Mouse (Mus musculus): ENCODE measurements around the gene Tcf25.

Tcf25 gene

DNA sequence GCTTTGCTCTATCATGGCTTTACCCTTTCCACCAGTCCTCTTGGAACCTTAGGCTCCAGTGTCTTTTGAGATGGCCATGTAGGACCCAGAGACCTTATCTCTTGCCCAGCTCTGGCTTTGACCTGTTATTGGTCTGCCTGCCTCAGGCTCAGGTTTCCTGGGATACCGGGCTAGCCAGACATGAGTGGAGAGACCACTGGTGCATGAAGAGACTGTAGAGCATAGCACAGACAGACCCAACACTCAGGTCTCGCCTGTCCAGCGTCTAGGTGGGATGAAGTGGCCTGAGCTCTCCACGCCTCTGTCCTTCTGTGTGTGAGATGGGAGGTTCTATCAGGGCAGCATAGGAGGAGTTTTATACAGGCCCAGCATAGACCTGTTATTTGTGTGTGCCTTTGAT is 24.5 kb upstream of the Tcf25 start:
- DNase-seq (ENCODE audit: low read depth) = no peak

DNA sequence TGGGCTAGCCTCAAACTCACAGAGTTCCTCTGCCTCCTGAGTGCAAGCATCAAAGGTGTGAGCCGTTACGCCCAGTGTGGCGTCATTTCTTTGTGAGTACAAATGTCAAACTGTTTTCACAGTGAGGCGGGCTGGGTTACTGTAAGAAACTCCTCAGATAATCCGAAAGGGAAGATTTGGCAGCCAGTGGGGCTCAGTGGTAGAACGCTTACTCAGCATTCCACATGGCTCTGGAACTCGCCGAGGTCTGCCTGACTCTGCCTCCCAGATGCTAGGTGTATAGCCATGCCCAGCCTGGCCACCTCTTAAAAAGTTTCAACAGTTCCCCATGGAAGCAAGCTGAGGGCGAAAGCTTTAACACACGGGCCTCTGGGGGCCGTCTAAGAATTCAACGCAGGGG is 21.4 kb upstream of the Tcf25 start:
- DNase-seq (ENCODE audit: low read depth) = no peak

DNA sequence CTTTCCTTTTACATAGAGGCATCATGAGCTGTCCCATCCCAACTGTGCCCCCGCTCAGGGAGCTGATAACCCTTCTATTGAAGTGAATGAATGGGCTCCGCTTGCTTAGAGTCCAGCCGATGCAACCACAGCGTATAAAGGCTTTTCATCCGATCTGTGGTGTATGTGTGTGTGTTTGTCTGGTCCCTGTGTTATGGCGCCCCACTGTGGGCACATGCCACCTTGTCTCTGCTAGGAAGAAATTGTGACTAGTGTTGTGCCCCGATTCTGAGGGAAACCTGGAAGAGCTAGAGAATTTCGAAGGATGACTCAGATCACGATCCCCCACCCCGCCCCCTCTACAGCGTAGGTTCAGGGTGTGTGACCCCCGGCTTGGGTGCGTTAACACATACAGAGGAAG is 20.8 kb upstream of the Tcf25 start:
- peak; percentile 36 for DNase-seq (ENCODE audit: low read depth)

DNA sequence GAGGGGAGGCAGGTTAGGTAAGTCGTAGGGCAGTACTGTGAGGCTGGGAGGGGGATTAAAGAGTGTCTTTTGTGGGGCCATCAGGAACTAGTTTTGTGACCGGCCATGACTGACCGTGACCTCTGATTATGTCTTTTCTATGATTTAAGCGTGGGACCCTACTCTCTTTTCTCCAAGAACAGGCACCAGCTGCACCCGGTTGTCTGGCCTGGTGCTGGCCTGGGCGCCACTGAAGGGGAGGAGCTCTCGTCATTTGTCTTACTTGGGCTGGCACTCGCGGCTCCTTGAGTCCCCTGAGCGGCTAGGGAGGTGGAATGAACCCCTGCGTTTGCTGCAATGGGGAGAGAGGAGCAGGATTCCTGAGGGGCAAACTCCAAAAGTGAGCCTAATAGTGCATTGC is 20.3 kb upstream of the Tcf25 start:
- no peak for DNase-seq (ENCODE audit: low read depth)

DNA sequence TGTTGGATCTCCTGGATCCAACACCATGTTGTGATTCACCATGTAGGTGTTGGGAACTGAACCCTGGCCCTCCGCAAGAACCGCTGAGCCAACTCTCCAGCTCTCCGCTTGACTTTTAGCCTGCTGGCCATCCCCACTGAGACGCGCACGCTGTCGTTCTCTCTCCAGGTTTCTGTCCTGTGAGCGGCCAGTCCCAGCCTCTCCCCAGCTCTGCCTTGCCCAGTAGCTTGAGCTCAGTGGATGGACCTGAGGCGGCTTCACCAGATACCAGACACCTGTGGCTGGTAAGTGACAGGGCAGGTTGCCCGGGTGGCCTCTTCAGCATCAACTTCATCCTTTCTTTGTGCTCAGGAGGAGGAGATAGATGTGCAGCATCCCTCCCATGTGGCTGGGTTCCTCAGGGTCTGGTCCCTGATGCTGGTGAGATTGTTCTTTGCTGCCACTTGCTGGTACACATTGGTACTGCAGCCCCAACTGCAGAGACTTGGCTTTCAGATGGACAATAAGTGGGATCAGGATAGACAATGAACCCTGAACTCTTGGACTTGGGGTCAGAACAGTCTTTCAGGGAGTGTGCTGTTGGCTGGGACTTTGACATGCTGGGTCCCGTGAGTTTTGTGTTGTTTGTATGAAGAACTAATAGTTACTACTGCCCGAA is 12.3 kb upstream of the Tcf25 start:
- peak; percentile 87 for DNase-seq (ENCODE audit: low read depth)

DNA sequence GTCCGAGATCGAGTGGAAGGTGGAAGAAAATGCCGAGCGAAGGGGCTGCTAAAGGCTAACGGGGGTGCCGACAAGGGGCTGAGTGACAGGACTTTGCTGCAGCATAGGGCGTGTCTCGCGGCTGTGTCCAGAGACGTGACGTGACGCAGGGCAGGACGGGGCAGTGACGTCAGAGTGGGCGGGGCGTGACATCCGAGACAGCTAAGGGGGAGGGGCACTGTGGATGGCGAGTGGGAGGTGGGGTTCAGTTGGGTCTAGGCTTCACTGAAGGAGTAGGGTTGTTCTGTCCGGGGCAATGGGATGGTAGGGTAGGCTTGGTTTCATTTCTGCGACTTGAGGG is 656 bp downstream of the Tcf25 start:
- DNase-seq (ENCODE audit: low read depth) = peak; percentile 97

DNA sequence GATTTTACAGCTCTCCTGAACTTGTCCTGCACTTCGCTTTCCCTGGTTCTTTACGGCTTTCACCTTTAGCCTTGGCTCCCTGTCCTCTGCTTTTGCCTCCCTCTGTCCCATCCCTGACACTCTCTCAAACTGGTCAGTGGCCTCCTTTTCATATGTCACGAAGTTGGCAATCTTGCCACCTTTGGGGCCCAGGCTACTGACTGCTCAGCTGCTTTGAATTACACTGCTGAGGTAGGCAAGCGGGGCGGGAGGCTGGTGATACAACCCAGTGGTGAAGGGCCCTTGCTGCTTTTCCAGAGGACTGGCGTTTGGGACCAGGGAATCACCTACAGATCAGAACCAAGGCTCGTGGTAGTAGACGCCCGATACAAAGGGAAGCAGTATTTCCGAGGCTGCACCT is 2.1 kb downstream of the Tcf25 start:
- no peak for DNase-seq (ENCODE audit: low read depth)

DNA sequence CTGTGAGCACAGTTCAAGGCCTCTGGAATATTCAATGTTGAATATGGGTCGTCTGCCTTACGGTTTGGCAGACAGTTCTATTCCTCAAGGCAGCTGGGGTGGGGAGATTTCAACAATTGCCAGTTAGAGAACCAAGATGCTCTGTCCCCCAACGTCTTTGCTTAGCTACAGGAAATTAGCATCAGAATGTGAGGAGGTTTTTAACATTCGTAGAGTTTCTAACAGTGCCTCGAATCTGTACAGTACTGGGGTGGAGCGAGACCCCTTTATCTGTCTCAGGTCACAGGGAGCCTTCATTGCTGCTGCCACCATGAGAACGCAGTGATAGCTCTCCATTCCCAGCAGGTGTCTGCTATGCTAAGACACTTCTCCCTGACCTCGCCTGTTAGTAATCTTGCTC is 2.6 kb downstream of the Tcf25 start:
- DNase-seq (ENCODE audit: low read depth) = no peak

DNA sequence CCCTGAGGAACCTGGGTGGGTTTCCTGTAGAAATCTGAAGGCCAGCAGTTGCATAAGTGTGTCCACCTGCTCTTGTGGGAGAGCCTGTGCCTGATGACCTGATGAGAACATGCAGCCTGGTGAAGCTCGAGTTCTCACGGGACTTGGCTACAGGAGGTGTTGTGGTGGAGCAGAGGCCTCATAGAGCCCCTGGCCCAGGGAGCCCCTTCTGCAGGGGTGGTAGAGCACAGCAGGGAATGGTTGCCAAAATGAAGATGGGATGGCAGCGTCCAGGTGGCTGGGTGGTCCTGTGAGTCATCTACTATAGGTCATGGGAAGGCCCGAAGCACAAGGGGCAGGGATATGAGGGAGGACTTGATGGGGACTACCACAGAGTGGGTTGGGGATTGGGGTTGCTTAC is 8.2 kb downstream of the Tcf25 start:
- DNase-seq (ENCODE audit: low read depth) = no peak

DNA sequence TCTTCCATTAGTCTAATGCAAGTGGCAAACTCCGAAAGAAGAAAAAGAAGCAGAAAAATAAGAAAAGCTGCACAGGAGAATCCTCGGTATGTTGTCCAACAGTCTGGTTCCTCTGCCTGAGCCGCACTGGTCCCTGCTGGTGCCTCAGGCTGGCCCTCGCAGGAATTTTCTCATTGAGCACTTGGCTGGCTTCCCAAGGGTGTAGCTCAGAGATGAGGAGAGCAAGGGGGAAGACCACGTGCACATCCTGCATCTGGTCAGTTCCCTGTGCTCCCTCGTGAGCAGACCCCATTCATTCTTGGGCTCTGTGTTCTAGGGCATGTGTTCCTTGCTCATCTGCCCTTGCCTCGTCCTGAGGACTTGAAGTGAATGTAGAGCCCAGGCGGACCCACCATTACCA is 9.0 kb downstream of the Tcf25 start:
- DNase-seq (ENCODE audit: low read depth) = no peak

DNA sequence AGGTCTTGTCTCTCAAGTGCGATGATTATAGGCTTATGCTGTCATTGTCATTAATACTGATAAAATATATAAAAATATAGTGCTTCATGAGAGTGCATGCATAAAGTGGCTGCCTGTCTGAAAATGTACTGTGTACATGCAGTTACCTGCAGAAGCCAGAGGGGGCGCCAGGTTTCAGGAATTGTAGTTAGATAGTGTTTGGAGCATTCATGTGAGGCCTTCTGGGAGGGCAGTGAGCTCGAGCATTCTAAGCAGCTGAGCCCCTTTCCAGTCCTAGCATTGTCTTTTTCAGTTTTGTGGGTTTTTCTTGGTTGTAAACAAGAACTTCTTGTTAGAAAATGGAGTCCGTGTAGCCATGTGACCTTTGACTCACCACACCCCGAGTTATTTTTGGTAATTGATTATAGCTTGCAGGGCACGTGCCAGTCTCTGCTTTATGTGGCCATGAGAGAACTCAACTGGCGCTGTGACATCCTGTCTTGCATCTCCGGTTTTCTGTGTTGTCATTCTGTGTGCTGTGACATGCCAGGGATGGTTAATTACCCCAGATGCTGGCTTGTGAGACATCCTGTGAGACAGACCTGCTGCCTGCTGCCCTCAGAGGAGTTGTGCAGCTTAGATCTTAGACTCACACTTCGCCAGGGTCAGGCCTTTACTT is 11.5 kb downstream of the Tcf25 start:
- DNase-seq (ENCODE audit: low read depth) = peak; percentile 63

DNA sequence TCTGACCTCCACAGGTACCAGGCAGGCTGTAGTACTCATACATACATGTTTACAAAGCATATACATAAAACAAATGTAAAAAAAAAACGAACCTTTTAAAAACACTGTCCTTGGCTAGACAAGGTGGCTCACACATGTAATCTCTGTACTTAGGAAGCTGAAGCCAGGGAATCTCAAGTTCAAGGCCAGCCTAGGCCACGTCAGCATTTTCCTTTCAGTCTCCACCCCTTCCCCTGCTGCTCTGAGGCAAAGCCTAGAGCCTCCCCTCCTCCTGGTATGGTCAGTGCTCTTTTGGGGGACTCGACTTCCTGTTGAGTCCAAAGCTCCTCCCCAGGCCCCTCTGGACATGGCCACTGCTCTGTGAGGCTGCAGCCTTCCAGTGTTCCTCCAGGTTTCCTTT is 13.5 kb downstream of the Tcf25 start:
- no peak for DNase-seq (ENCODE audit: low read depth)

DNA sequence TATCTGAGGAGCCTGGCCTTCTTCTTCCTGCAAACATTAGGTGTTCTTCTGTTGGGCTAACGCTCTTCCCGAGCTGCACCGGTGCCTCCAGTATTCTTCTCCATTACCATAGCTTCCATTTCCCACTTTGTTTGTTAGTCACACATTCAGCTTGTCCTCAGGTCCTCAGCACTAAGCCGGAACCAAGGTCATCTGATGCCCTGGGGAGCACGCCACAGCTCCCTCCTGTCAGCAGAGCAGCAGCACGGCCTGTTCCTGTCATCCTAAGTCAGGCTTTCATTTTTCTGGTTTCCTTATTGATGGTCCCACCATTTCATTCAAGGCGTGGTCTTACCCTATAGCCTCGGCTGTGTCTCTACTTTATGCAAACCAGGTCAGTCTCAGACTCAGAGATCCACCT is 14.2 kb downstream of the Tcf25 start:
- no peak for DNase-seq (ENCODE audit: low read depth)

DNA sequence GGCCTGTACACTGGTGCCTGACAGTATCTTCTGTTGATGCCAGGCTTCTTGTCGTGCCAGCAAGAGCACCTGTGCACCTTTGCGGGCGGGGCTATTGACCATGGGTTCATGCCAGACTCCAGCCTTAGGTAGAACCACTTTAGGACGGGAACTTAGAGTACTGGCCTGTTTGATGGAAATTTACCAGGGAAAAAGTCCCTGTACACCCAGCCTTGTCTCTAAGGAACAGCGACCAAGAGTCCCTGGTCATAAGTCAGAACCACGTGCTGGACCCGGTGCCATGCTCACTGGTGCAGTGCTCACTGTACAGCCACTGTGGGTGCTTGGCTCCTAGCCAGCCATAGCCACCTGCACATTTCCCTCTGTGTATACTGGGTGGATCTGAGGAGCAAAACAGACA is 15.5 kb downstream of the Tcf25 start:
- no peak for DNase-seq (ENCODE audit: low read depth)

DNA sequence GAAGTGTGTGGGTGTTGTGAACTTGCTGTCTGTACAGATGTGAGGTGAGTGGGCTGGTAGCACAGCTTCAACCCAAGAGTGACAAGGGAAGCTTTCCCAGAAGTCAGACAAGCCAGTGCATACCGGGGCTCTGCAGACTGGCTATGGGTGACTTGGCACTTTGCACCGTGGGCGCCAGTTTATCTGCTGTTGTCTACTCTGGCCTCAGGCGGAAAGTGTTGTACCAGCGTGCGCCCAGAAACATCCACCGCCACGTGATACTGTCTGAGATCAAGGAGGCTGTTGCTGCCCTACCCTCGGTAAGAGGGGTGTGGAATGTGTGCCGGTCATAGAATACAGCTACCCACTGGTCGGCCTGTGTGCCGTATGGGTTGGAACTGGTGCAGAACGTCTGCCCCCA is 24.8 kb downstream of the Tcf25 start:
- DNase-seq (ENCODE audit: low read depth) = no peak

DNA sequence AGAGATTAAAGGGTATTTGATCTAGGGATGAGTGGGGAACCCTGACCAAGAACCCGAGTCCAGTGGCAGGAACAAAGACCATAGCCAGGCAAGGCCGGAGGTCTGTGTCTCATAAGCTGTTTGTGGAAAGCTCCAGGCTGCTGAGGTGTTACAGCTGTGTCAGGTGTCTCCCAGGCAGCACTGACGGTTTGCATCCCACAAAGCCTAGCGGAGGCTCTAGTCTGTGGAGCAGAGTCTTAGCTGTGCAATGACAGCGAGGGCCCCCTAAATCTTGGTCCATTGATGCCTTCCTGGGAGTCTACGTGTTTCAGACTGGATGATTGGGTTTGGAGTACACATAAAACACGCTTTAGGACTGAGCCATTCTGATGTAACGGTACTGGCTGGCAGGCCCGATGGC is 28.4 kb downstream of the Tcf25 start:
- DNase-seq (ENCODE audit: low read depth) = no peak

DNA sequence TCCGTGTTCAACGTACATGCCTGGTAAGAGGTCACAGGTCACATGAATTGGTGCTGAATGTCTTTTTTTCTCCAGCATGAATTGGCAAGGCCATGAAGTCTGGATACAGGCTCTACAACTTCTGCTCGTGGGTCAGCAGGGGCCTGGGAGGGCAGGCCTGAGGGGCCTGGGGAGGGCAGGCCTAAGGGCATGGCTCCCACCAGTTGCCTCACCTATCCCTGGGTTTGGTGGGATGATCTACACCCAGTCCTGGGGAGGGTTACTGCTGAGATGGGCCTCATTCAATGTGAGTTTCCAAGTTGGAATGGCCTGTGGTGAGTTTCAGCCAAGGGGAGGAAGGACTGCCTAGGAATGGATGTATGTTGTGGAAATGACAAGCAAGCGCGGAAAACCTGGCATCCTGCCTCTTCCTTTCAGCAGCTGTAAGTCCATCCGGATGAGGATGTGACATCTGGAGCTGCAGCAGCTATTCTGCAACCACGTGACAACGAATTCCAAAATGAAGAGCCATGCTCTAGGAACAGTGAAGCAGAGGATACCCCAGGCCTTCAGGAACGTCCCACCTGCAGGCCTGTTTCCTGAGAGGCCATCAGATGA is 29.3 kb downstream of the Tcf25 start:
- DNase-seq (ENCODE audit: low read depth) = no peak

DNA sequence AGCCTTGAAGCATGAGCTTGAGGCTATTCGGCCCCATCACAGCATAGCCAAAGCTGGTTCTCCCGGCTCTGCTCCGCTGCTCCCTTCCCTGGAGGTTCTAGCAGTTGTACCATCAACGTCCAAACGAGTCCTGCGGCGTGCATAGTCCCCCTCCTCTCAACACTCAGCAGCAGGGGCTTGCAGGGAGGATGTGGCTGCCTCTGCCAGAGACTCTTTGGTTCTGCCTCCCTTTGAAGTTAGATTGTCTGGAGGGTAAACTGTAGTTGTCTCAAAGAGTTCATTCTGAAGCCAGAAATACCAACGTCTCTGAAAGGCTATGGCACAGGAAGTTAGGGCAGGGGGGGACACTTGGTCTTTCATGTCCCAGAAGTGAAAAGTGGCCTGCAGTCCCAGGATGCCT is 31.0 kb downstream of the Tcf25 start:
- peak; percentile 28 for DNase-seq (ENCODE audit: low read depth)

DNA sequence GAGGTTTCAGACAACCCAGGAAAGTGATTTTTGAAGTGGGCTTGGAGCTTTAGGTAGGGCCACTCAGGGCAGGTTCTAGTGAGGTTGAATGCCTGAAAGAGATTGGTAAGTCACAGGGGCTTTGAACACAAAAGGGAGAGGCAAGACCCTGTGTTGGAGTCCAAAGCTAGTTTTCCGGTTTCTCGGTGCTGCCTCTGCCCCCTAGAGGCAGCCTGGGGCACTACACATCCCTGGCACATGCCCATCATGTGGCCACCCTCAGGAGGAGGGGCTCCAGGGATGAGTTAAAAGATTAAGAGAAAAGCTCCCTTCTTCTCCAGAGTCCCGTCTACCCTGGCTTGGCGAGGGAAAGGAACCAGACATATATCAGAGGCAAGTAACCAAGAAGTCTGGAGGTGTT is 33.2 kb downstream of the Tcf25 start, which contains the start of gene Mc1r:
Mc1r (plus strand) TSS at position 322 of the 400 bp plus-strand sequence.
- peak; percentile 83 for DNase-seq (ENCODE audit: low read depth)

DNA sequence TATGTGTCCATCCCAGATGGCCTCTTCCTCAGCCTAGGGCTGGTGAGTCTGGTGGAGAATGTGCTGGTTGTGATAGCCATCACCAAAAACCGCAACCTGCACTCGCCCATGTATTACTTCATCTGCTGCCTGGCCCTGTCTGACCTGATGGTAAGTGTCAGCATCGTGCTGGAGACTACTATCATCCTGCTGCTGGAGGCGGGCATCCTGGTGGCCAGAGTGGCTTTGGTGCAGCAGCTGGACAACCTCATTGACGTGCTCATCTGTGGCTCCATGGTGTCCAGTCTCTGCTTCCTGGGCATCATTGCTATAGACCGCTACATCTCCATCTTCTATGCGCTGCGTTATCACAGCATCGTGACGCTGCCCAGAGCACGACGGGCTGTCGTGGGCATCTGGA is 34.1 kb downstream of the Tcf25 start:
- no peak for DNase-seq (ENCODE audit: low read depth)

DNA sequence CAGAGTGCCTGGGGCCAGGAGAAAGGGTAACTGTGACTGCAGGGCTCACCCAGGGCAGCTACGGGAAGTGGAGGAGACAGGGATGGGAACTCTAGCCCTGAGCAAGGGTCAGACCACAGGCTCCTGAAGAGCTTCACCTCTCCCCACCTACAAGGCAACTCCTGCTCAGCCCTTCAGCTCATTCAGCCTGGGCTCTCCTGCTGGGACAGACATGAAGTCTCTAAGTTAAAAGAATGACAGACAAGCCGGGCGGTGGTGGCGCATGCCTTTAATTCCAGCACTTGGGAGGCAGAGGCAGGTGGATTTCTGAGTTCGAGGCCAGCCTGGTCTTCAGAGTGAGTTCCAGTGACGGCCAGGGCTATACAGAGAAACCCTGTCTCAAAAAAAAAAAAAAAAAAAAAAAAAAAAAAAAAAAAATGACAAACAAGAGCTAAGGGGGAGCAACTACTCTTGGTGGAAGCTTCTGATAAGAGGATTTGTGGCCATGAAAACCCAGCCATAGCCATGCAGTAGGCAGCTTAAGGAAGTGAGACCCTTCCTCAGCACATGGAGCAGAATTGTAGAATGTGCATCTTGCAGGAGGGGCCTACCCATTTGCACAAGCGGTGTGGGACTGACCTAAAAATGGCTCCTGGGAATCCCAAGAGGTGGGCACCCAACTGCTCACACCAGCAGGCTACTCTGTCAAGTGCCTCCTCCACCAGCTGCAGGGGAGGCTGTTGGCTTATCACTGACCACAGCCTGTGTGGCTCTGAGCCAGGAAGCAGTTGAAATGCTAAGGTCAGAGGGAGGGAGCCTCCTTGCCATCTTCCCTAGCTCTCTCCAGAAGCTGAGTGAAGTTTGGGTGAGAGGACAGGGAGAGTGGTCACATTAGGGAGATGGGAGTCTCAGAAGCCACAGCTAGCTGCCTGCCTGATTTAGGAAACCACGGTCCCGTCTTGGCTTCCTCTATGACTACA is 35.3 kb downstream of the Tcf25 start:
- peak; percentile 29 for DNase-seq (ENCODE audit: low read depth)

DNA sequence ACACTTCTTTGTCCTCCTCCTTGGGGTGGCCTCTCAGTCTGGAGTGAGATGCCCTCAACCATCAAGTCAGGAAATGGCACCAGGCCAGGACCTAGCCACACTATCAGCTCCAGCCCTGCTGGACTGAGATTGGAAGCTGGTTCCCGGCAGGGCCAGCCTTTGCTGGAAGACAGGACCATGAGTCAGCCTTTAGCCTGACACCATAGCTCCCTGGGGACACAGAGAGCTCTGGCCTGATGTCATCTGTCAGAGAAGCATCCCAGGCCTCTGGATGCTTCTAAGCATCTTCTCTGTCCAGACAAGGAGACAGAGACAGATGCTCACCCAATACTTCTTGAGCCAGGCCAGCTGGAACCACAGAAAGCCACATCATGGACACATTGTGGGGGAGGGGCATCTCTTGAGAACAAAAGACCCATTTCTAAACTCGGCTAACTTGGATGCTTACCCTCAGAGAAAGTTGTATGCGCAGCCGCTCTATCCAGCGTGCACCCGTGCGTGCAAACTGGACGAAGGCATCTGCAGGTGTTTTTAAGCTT is 36.6 kb downstream of the Tcf25 start:
- no peak for DNase-seq (ENCODE audit: low read depth)

Measured in induced T-regulatory cell, adult 2 months (primary cell).